Mouse (Mus musculus): ENCODE measurements around the gene Gprasp2.
"Not testable (repeated sequence)": the region's sequence is repeated elsewhere in the genome, so short reads cannot be mapped to it uniquely, and the experiment has no call there.

DNA sequence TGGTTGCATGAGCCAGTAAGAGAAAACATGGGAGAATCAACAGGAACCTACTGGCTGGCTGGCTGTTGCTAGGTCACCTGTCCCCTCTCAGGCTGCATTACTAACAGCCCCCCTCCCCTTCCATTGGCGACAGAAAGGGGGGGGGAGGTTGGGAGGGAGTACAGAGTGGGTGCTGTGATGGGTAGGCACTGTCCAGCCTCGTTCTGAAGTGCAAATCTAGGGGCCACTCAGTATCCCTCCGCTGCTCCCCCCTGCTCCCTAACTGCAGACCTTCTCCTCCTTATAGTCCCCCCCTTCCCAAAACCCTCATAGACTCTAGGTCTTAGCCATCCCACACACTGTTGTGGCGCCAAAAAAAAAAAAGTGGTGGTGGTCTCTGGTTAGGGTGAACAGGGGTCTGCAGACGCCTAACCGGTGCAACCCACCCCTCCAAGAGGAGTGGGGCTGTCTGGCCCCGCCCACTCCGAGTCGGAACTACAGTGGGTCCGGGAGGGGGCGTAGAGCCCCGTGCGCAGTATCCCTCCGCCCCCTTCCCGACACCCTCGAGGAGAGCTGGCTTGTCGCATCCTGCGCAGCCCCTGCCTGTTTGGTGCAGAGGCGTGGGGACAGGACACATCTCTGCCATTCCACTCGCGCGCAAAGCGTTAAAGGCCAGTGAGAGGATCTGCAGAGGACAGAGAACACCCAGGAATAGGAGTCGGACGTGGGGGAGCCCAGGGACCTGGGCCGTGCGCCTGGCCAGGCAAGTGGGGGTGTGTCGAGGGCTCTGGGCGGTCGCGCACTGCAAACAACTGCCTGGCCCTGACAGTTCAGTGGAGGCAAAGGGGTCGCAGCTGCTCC lies at the start of gene Gprasp2:
- TF ChIP-seq ZC3H11A (IDR thresholded peaks at IDR 0.05; ENCODE audit: borderline replicate concordance, low read depth, low read length); CHD2 (IDR thresholded peaks at IDR 0.05; ENCODE audit: low read depth, low read length); ZNF384 (IDR thresholded peaks at IDR 0.05; ENCODE audit: low read depth, low read length): not testable (repeated sequence)

Measured in ES-E14 (cell line).